Mouse (Mus musculus) cerebellum, adult (tissue): ENCODE measurements around the gene Tulp1.
A peak's percentile ranks its signal among the peaks of the same experiment; 100 is the strongest.
"Not testable (repeated sequence)": the region's sequence is repeated elsewhere in the genome, so short reads cannot be mapped to it uniquely, and the experiment has no call there.

Experiments used
- ATAC-seq: cut with Nextera tagmentation; 2 replicates; pipeline ENCODE4 v1.9.2; 2017; ENCODE audit warnings: mild to moderate bottlenecking, moderate library complexity, mixed read lengths; ENCODE audit not compliant: insufficient number of reproducible peaks, low FRiP score, low TSS enrichment

The Tulp1 gene

DNA sequence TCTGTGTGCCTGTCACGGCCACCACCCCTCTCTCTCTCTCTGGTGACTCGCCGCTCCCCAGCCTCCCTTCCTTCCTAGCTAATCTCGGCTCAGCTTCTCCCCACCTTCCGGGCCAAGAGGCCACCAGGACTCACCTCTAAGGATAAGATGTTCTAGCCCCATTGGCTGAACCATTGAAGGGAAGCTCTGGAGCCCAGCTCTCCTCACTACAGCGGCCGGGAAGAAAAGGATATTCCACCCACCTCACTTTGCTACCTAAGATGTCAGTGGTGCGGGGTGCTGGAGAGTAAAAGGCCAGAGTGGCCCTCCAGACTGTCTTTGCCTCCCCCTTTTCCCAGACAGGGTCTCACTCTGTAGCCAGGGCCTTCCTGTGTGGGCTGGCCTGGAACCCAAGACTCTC is at the start of gene Tulp1:
TSS of gene Tulp1 (minus strand) at position 101 of the 400 bp plus-strand sequence.
- ATAC-seq: no peak

DNA sequence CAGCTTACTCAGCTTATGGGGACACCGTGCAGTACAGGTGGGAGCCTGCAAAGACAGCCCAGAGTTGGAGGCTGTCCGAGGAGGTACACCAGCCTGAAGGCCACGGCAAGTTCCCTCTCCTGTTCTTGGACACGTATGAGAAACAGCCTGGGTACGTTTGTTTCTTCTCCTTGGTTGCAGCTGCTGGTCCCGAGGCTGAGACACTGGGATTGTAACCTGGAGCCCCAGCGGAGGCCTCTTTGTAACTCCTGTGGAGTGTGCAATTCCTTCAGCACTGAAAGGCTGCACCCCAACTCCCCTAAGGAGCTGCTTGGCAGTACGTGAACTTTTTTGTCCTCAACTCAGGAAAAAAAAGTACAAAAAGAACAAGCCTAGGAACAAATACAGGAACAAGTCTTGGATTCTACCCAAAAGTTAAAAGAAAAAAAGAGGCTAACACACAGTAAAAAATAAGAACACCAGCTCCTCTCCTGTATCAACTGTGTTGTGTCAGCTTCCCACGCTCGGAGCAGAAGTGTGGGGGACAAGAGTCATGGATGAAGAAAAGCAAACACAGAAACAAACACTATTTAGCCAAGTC is 46.4 kb upstream of the Tulp1 start:
- ATAC-seq: no peak

DNA sequence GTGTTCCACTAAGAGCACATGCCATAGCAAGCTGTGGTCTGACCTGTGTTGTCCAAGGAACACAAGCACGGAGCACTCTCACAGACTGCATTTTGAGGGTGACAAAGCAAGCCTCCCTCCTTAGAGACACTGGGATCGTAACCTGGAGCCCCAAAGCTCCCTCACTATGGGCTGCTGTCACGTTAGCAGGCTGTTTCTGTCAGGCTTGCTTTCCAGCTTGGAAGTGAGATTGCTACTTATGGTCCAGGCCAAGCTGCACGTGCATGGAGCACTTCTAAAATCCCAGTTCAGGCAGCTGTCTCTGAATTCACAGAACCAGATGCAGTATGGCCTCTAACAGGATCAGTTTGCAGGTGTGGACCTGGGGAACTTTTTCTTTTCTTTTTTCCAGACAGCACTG is 45.7 kb upstream of the Tulp1 start:
- ATAC-seq: no peak

DNA sequence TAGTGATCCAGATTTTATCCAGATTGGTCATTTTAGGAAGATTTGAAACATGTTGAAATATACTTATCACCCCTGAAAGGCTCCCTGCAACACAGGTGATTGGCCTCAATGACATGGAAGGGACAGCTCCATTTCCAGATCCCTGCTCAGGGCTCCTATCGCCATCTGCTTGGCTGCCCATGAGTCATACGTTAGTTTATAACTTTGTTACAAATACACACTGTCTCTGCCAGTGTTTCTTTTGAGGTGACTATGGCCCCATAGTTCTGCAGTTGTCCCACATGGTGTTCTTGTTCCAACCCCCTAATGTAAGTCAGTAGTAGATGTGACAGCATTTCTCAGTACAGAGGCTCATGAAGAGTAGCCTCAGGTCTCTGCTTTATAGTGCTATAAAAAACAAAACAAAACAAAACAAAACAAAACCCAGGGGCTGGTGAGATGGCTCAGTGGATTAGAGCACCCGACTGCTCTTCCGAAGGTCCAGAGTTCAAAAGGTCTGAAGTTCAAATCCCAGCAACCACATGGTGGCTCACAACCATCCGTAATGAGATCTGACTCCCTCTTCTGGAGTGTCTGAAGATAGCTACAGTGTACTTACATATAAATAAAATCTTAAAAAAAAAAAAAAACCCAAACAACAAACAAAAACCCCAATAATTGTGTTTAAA is 43.4 kb upstream of the Tulp1 start:
- no peak for ATAC-seq

DNA sequence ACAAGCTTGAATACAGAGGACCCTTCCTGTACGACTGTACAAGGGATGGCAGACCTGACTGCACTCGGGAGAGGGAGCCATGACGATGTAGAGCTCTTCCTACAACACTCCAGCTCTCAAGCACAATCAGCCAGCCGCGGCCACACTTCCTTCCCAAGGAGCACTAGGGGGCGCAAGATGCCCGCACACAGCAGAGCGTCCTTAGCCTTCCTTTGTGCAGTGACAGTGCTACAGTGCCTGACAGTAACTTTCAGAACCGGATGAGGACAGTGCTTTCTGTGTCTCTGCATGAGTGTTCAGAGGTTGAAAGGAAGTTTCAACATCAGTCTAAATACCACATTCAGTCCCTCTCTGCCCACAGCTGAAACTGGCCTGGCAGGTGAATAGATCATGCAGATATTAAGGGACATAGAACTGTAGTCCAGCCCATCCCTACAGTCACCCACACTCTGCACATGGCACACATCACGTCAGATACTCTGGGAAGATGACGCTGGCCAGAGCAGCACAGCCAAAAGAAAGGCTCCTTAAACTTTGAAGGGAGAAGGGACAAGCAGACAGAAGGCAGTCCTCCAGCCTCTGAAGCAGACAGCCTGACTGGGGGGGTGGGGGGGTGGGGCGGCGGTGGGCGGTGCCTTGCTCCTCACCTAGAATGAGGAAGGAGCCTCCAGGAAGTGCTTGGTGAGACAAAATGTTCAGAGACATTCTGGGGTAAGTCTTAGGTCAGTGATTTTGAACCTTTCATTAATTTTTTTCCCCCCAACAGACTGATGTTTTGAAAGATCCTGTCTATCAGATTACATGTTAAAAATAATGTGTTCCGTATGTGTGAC is 42.6 kb upstream of the Tulp1 start:
- peak; percentile 83; the same call in 1 of the 2 replicates for ATAC-seq

DNA sequence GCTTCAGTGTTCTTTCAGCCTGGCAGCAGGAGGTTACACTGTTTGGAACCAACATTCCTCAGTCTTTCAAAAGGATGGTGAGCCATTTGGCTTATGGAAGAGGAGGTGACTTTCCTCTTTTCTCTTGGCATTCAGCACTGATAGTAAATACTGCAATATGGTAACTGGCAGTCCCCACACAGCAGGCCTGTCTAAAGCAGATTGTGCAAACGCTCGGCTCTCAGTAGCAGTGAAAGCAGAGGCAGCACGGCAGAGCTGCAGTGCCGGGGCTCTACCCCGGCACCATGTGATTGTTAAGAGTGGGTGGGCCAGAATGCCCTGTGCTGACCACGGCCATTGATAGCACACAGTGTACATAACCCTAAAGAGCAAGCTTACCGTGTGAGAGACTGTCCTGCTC is 41.4 kb upstream of the Tulp1 start:
- ATAC-seq: peak; percentile 40; the same call in 1 of the 2 replicates

DNA sequence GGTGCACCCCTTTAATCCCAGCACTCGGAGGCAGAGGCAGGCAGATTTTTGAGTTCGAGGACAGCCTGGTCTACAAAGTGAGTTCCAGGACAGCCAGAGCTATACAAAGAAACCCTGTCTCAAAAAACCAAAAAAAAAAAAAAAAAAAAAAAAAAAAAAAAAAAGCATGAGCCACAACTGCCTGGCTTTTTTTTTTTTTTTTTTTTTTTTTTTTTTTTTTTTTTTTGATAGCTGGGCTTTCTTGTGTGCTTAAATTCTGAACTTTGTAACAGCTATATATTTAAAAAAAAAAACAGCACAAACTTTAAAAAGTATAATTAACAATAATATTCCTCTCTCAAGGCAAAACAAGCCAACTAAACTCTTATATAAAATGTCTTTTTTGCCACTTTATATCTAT is 39.7 kb upstream of the Tulp1 start:
- not testable (repeated sequence) for ATAC-seq

DNA sequence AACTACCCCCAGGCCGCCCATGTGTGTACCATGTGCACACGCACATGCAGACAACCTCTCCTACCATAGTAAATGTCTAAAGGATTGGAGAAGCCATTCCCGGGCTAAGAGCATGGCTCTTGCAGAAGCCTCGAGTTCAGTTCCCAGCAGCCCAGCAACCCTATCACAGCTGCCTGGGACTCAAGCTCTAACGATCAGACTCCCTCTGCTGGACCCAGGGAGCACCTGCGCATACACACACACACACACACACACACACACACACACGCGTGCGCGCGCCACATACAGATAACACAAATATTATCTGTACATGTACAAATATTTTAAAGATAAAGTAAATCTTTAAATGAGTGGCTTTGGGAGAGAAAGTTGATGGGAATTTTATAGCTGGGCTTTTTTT is 39.3 kb upstream of the Tulp1 start:
- ATAC-seq: no peak

DNA sequence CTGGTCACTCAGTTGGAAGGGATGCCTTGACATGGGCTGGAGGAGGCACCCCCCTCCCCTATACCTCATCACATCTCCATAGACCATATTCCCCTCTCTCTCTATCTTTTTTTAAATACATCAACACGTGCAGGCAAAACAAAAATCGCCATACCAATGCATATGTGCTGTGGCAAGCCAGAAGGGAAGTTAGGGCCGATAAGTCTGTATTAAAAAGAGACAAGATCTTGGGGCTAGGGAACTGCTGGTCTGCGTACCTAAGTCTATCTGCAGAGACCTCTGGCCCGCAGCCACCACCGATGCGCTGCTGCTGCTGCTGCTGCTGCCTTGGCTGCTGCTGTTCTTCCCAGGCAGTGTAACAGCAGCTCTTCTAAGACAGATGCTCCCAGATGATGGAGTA is 30.0 kb upstream of the Tulp1 start:
- no peak for ATAC-seq

DNA sequence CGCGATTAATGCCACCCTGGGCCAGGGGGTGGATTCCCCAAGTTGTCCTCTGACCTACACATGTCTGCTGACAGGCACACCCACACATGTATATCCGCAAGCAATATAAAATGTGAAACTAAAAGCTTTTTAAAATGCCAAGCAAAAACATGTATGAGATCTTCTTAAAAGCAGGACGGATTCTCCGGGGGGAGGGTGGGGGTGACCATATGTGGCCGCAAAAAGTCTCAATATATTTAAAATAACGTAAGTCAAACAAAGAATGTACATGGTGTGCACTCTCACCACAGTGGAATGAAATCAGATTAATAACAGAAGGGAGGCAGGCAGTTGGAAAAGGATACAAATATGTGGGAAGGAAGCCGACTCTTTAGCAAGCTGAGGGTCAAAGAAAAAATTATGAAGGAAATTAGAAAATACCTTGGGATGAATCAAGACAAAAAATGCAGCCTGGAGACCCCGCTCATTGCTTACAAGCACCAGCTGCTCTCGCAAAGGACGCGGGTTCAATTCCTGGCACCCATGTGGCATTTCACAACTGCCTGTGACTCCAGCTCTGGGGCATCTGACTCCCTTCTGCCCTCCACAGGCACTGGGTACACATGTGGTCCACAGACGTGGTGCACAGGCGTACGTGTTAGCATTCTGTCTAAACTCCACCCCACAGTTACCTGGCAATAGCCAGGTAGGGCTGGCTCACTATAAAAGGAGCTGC is 29.2 kb upstream of the Tulp1 start:
- no peak for ATAC-seq

DNA sequence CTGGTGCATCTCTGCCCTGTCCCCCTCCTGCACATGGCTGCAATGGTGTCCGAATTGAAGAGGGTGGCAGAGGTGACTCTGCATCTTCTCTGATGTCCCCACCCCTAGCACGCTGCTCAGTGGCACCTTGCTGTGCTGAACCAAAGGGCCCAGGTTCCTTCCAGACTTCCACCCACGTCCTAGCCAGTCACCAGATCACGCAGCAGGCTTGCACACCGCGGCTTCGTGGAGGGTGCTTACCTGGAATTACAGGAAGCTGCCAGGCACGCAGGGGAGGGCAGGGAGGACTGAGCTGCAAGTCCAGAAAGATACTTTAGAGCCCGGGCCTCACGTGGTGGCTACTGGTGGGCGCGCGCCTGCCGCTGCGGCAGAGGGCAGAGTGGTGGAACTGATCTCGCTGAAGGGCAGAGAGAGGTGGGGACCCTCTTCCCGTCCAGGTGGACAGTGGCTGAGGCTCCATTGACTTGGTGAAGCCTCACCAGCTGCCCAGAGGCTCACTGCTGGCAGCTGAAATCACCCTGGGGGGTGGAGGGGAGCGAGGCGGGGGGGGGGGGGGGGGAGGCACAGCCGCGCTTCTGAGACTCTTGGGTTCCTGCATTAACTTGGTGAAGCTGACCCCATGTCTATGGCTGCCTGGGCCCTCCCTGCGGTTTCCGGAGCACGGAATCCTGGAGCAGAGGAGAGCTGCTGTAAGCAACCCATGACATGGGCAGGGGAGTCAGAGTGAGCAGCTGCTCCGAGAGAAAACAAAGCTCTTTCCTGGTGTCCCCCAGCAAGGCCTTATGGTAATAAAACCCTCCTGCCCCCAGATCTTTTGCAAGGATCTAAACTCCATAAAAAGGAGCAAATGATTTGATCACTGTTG is 26.8 kb upstream of the Tulp1 start:
- no peak for ATAC-seq

DNA sequence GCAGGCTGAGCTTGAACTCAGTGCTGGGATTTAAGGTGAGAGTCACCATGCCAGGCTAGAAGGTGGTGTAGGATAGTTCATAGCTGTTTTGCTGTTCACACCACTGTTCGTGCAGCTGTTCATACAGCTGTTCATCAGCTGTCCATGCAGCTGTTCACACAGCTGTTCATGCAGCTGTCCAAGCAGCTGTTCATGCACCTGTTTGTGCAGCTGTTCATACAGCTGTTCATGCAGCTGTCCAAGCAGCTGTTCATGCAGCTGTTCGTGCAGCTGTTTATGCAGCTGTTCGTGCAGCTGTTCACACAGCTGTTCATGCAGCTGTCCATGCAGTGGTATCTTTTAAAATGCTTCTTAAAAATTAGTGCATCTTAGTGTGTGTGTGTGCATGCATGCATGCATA is 23.5 kb upstream of the Tulp1 start:
- ATAC-seq: no peak

DNA sequence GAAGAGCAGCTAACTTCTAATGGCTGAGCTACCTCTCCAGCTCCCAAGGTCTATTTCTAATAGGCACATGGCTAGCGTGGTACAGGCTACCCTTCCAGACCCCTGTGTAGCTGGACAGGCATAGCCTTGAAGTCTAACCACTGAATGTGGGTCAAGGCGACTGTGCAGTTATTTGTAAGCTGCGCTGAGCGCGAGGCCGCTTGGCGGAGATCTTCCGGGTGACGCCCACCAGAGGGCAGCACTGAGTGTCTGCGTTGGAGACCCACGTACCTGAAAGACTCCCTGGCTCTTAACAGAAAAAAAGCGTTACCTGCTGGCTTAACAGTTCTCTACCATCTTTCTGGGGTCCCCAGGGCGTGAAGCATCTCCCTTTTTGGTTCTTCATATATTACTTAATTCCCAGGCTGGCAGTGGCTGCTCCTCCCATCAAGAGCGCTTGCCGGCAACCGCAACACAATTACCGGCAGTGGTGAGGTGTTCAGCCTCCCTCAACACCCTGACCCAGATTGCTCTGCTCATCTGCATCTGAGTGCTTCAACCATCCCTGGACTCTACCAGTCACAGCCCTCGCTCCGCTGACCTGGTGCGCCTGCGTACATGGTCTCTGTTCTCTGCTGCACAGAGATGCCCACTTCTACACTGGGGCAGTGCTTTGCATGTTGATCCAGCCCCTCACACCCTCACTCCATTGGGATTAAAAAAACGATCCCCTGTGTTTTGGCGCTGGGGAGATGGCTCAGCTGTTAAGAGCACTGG is 21.3 kb upstream of the Tulp1 start:
- no peak for ATAC-seq

DNA sequence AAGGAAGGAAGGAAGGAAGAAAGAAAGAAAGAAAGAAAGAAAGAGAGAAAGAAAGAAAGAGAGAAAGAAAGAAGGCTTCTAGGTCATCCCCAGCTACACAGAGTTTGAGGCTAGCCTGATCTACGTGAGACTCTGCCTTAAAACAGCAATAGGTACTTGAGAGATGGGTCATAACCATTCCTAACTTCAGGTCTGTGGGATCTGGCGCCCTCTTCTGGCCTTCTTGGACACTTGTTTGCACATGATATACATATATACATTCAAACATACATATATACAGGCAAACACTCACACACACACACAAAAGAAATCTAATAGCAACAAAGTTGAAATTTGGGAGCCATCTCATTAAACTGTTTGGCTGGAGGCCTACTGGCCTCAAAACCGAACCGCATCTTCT is 19.3 kb upstream of the Tulp1 start:
- ATAC-seq: no peak

DNA sequence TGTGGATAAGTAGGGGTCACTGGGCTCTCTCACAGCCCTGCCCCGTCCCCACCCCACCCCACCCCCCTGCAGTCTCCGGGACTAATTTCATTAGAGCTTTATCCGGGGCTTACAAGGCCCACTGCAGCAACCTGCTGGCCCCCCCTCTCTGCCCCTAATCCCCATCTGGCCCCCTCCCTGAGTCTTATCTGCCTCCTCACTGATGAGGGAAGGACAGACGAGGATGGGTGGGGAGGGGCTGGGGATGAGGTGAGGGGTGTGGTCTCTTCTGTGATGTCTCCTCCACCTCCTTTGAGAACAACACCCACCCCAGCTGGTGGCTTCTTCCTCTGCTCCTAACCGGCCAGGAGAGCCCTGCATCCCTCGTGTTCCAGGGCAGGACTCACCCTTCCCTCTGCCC is 15.2 kb upstream of the Tulp1 start:
- ATAC-seq: no peak

DNA sequence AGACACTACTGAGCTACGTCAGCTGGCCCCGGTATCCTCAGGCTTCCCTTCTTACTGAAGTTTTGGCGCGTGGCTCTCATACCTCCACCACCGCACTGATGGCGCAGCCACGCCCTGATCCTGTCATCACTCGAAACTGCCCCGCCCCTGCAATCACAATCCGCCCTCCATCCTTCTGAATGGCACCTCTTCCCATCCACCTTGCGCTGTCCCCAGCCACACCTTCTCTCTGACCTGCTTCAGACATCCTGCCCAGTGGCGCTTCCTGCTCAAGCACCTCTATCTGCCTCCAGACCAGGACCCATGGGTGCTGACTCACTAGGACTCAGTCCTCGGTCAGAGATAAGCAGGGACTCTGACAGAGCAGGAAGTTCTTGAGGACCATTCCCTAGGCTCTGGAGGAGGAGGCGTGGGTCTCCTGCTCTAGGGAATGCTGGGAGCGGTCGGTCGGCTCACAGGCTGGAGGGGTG is 10.6 kb upstream of the Tulp1 start:
- ATAC-seq: no peak

DNA sequence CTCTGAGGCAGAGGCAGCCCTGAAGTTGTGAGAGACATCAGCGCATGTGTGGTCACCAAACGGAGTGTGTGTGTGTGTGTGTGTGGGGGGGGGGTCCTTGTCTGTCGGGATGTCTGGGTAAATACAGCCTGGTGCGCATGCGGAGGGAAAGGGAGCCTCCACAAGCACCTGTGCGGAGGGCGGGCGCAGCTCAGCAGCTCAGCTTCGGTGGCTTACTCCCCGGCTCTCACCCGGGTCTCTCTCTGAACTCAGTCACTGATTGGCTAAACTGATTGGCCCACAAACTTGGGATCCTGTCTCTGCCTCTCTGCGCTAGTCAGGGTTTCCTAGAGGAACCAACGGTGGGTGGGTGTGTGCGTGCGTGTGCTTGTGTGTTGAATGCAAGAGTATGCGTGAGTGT is 9.5 kb upstream of the Tulp1 start:
- no peak for ATAC-seq

DNA sequence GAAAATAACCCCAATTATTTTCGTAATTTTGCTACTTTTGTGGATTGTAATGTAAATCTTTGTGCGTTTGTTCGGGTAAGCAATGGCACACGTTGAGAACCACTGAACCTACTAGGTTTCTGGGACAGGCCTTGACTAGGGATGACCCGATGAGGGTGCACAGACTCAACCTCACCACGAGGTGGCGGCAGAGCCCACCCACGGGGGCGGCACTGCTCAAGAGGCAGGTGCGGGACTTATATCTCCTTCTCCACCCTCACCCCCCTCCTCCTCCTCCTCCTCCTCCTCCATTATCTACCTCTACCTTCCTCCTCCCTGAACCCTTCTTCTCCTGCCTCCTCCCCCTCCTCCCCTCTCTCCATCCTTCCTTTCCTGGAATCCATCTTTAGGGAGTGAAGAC is 8.8 kb upstream of the Tulp1 start:
- ATAC-seq: no peak

DNA sequence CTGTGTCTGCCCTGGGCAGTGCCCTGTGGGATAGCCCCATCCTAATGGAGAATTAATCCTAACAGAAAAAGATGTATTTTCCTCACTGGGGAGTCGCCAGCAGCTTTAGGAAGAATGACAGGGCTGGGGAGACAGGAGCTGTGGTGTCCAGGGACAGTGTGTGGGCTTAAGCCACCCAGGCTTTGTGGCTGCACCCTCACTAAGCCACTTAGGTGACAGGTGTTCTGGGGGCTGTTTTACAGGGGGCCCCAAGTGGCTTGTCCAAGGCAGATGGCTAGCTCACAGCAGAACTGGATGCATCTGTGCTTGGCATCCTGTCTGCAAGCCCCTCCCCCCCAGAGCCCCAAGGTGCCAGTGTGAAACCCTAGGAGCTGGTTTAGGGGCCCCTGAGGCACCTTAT is 6.9 kb upstream of the Tulp1 start:
- no peak for ATAC-seq
